Mouse (Mus musculus): ENCODE measurements around the gene Eno3. TPM values are rescaled to one million over a fixed set of nuclear protein-coding genes. Genes with fewer than 3 reads are reported as not detected.

Gene Eno3
- polyA plus RNA-seq, 1 experiment from 2014 or later: 126 TPM

DNA sequence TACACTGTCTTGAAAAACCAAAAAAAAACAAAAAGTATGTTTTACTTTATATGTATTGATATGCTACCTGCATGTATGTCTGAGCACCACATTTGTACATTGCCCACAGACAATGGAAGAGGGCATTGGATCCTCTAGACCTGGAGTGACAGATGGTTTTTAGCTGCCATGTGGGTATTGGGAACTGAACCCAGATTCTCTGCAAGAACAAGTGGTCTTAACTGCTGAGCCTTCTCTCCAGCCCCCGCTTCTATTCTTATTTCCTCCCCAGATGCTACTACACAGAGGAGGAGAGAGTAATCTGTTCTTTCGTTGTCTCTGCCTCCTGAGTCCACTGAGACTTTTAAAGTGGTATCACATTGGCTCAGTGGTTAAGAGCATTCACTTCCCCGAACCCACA is 36.5 kb downstream of the Eno3 start:
- Histone ChIP-seq H3K4me3 (replicated peaks; ENCODE audit: low read length) (no peak overlapping the region), H3K4me1 (ENCODE audit: control insufficient read depth, insufficient read depth, low read length) (peaks cover 6% of the 10 kb centered on the region; the same call in 1 of the 2 replicates), H3K36me3 (ENCODE audit: control insufficient read depth, insufficient read depth, low read length) (no peaks in the 10 kb centered on the region), H3K9ac (ENCODE audit: low read length) (no peak overlapping the region), H3K4me2 (ENCODE audit: low read depth, low read length) (no peak overlapping the region), H3K27ac (ENCODE audit: low read length) (no peak overlapping the region), H3K27me3 (ENCODE audit: control insufficient read depth, insufficient read depth, low read length) (no peaks in the 10 kb centered on the region), H3K9me3 (replicated peaks; ENCODE audit: control insufficient read depth, low read length) (no peaks in the 10 kb centered on the region)
- no peak for ATAC-seq (ENCODE audit: insufficient read depth, low FRiP score)
- 62% methylated on average over 3 of the region's 3 CpGs for WGBS

DNA sequence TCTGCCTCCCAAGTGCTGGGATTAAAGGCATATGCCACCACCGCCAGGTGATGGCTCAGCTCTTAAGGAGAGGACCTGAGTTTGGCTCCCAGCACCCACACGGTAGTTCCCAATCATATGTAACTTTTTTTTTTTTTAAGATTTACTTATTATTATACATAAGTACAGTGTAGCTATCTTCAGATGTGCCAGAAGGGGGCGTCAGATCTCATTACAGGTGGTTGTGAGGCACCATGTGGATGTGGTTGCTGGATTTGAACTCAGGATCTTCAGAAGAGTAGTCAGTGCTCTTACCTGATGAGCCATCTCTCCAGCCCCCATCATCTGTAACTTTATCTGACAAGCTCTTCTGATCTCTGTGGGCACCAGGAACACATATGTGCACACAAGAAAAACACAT is 40.4 kb downstream of the Eno3 start:
- 74% methylated on average over 3 of the region's 3 CpGs for WGBS
- Histone ChIP-seq H3K9me3 (replicated peaks; ENCODE audit: control insufficient read depth, low read length) (no peaks in the 10 kb centered on the region), H3K4me2 (ENCODE audit: low read depth, low read length) (no peak overlapping the region), H3K27me3 (ENCODE audit: control insufficient read depth, insufficient read depth, low read length) (no peaks in the 10 kb centered on the region), H3K36me3 (ENCODE audit: control insufficient read depth, insufficient read depth, low read length) (no peaks in the 10 kb centered on the region), H3K4me1 (ENCODE audit: control insufficient read depth, insufficient read depth, low read length) (peaks cover 17% of the 10 kb centered on the region), H3K4me3 (replicated peaks; ENCODE audit: low read length) (no peak overlapping the region), H3K27ac (ENCODE audit: low read length) (no peak overlapping the region), H3K9ac (ENCODE audit: low read length) (no peak overlapping the region)
- ATAC-seq (ENCODE audit: insufficient read depth, low FRiP score): no peak

DNA sequence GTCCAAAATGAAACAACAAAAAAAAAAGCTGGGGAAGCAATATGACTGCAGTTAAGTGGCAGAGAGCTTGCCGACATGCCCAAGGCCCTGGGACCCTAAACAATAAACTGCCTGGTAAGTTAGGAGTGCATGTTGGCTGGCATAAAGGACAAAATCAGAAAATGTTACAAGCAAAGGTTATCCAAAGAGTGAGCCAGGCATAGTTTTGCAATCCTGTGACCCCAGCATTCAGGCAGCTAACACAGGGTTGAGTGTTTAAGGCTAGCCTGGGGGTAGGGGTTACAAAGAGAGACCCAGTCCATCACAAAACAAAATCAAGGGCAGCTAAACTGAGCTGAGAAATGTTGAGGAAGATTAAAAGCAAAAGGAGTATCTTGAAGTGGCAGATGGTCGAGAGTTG is 42.0 kb downstream of the Eno3 start:
- H3K4me1 ChIP-seq (ENCODE audit: control insufficient read depth, insufficient read depth, low read length): peaks cover 22% of the 10 kb centered on the region
- no peak overlapping the region for H3K27ac ChIP-seq (ENCODE audit: low read length)
- ATAC-seq (ENCODE audit: insufficient read depth, low FRiP score): no peak
- no peaks in the 10 kb centered on the region for H3K9me3 ChIP-seq (replicated peaks; ENCODE audit: control insufficient read depth, low read length)
- no peaks in the 10 kb centered on the region for H3K36me3 ChIP-seq (ENCODE audit: control insufficient read depth, insufficient read depth, low read length)
- no peak overlapping the region for H3K4me3 ChIP-seq (replicated peaks; ENCODE audit: low read length)
- no peak overlapping the region for H3K4me2 ChIP-seq (ENCODE audit: low read depth, low read length)
- H3K27me3 ChIP-seq (ENCODE audit: control insufficient read depth, insufficient read depth, low read length): no peaks in the 10 kb centered on the region
- no peak overlapping the region for H3K9ac ChIP-seq (ENCODE audit: low read length)
- WGBS: 86% methylated on average over 2 of the region's 2 CpGs

DNA sequence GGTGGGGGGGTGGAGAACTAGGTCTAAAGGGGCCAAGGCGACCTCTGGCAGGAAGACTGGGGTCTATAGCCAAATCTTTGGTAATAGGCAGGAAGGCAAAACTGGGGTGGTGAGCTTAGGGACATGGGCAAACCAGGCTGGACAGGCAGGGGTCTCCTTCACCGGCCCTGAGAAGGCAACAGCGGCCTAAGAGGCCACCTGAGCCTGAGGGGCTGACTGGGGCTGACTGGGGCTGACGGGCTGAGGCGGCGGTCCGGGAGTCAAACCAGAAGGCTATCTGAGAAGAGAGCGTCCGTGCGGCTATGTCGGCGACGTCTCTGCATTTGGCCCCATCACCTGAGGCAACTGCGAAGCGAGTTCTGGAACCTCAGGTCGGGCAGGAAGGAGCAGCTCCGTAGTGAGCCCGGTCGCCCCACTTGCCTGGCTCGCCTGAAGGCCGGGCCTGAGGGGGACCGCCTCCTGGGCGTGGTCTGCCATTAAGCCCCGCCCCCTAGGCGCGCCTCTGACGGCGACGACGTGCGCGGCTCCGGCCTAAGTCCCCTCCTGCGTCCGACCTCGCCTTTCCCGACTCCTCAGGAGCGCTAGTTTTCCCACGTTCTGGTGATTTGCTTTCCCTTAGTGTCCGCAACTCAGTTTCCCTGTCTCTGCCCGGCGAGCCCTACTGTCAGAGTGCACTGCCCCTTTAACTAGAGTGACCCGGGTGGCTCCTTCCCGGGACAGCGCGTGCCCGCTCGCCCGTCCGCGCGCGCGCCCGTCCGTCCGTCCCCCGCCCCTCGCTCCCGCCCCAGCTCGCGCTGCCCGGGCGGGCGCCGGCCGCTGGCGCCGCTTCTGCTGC is 42.9 kb downstream of the Eno3 start, which contains the start of the genes Inca1 and Kif1c:
TSS of gene Inca1 (minus strand) at position 434 of the 835 bp plus-strand sequence.
TSS of gene Kif1c (plus strand) at position 827 of the 835 bp plus-strand sequence.
- H3K4me2 ChIP-seq (ENCODE audit: low read depth, low read length): peak within 1 kb of the TSS; percentile 66
- H3K4me1 ChIP-seq (ENCODE audit: control insufficient read depth, insufficient read depth, low read length): peaks cover 22% of the 10 kb centered on the region
- no peaks in the 10 kb centered on the region for H3K9me3 ChIP-seq (replicated peaks; ENCODE audit: control insufficient read depth, low read length)
- 1% methylated on average over 65 of the region's 69 CpGs for WGBS
- H3K36me3 ChIP-seq (ENCODE audit: control insufficient read depth, insufficient read depth, low read length): no peaks in the 10 kb centered on the region
- peak within 1 kb of the TSS; percentile 95 for H3K9ac ChIP-seq (ENCODE audit: low read length)
- ATAC-seq (ENCODE audit: insufficient read depth, low FRiP score): peak; percentile 96
- H3K4me3 ChIP-seq (replicated peaks; ENCODE audit: low read length): peak within 1 kb of the TSS; percentile 95
- H3K27me3 ChIP-seq (ENCODE audit: control insufficient read depth, insufficient read depth, low read length): no peaks in the 10 kb centered on the region
- peak within 1 kb of the TSS; percentile 98 for H3K27ac ChIP-seq (ENCODE audit: low read length)

DNA sequence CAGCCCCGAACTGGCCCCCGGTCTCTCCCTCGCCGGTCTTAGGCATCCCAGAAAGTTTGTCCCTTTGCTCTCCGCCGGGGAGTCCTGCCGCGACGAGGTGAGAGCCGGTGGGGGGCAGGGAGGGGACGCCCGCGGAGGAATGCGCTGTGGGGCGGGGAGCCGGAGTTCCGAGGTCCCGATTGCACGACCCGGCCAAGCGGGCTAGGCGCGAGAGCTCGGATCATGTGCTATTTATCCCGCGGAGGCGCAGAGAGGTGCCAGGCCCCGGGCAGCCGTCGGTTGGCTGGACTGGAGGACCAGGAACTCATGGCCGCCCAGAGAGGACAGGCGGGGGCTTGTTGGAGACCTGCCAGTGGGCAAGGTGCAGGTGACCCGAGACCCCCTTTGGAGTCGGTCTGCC is 43.6 kb downstream of the Eno3 start:
- Histone ChIP-seq H3K36me3 (ENCODE audit: control insufficient read depth, insufficient read depth, low read length) (no peaks in the 10 kb centered on the region), H3K9ac (ENCODE audit: low read length) (peak overlapping the region; percentile 95), H3K27me3 (ENCODE audit: control insufficient read depth, insufficient read depth, low read length) (no peaks in the 10 kb centered on the region), H3K4me3 (replicated peaks; ENCODE audit: low read length) (peak overlapping the region; percentile 95), H3K4me2 (ENCODE audit: low read depth, low read length) (peak overlapping the region; percentile 66), H3K4me1 (ENCODE audit: control insufficient read depth, insufficient read depth, low read length) (peaks cover 22% of the 10 kb centered on the region), H3K9me3 (replicated peaks; ENCODE audit: control insufficient read depth, low read length) (no peaks in the 10 kb centered on the region), H3K27ac (ENCODE audit: low read length) (peak overlapping the region; percentile 98)
- under 1% methylated on average over 34 of the region's 34 CpGs for WGBS
- peak; percentile 52 for ATAC-seq (ENCODE audit: insufficient read depth, low FRiP score)

DNA sequence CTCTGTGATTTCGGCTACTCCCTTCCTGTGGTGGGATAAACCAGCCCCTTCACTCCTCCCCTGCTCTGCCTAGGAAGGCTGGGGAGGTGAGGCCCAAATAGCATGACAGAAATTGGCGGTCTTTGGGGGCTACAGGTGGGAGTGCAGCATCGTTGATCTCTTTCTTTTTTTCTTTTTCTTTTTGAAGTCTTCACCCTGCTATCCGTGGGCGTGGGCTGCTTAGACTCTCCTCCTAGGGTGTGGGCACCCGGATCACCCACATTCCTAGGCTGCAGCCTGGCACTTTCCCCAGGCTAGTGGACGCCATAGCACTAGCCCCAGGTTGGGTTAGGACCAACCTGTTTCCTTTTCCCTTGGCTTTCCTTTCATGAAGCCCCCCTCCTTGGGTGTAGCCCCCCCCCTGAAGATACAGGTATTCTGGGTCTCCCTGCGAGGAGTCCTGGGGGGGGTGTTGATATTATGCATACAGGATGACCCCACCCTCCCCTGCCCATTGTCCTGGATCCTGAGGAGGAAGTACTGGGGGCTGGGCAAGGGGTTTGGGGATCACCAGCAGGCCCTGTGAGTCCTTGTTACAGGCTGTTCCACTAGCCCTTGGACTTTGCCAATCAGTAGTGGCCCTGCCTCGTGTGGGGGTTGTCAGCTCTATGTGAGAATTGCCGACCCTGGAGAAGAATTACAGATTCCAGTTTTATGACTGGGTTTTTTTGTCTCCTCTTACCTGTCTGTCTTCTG is 44.4 kb downstream of the Eno3 start:
- peak overlapping the region; percentile 66 for H3K4me2 ChIP-seq (ENCODE audit: low read depth, low read length)
- no peak for ATAC-seq (ENCODE audit: insufficient read depth, low FRiP score)
- H3K9ac ChIP-seq (ENCODE audit: low read length): peak overlapping the region; percentile 95
- no peaks in the 10 kb centered on the region for H3K9me3 ChIP-seq (replicated peaks; ENCODE audit: control insufficient read depth, low read length)
- H3K4me1 ChIP-seq (ENCODE audit: control insufficient read depth, insufficient read depth, low read length): peaks cover 22% of the 10 kb centered on the region
- 0 out of 2 replicates have a peak, but pooled peaks cover 4% of the 10 kb centered on the region for H3K36me3 ChIP-seq (ENCODE audit: control insufficient read depth, insufficient read depth, low read length)
- H3K27me3 ChIP-seq (ENCODE audit: control insufficient read depth, insufficient read depth, low read length): no peaks in the 10 kb centered on the region
- peak overlapping the region; percentile 98; the same call in 1 of the 2 replicates for H3K27ac ChIP-seq (ENCODE audit: low read length)
- WGBS: 8% methylated on average over 10 of the region's 10 CpGs
- H3K4me3 ChIP-seq (replicated peaks; ENCODE audit: low read length): peak overlapping the region; percentile 95

DNA sequence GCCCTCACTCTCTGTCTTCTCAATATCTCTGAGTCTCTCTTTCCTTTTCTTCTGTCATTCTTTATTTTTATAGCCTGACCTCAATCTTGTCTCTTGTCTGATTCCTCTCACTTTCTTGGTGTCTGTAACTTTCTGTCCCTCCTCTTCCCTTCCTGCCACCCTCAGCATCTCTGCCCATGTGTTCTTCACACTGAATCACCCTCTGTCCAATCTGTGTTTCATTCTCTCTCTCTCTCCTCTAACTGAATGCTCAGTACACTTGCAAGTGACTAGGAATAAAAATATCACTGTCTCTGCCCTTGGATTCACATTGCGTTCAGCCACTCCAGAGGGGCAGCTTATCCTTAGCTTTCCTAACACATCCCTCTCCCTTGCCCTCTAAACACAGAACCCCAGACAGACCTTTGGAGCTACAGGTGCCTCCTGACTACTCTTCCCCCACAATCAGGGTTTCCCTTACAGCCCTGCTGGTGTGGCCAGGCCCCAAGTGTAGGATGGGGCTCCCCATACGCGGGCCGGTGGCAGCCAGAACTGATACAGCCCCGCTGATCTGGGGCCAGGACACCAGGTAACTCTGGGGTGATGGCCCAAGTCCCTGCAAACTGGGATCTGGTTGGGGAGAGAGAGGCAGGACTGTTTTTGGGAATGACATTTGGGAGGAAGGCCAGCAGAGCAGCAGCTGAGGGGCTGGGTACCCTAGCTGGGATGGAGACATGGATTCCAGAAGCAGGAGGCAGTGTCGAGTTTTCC is 45.2 kb downstream of the Eno3 start:
- Histone ChIP-seq H3K4me2 (ENCODE audit: low read depth, low read length) (peak overlapping the region; percentile 66), H3K4me1 (ENCODE audit: control insufficient read depth, insufficient read depth, low read length) (peaks cover 22% of the 10 kb centered on the region), H3K36me3 (ENCODE audit: control insufficient read depth, insufficient read depth, low read length) (peaks cover 8% of the 10 kb centered on the region; the same call in 1 of the 2 replicates), H3K9me3 (replicated peaks; ENCODE audit: control insufficient read depth, low read length) (no peaks in the 10 kb centered on the region), H3K9ac (ENCODE audit: low read length) (peak overlapping the region; percentile 61), H3K27ac (ENCODE audit: low read length) (0 out of 2 replicates have a peak overlapping the region, but pooled peaks have one; percentile 98), H3K27me3 (ENCODE audit: control insufficient read depth, insufficient read depth, low read length) (no peaks in the 10 kb centered on the region), H3K4me3 (replicated peaks; ENCODE audit: low read length) (peak overlapping the region; percentile 95)
- ATAC-seq (ENCODE audit: insufficient read depth, low FRiP score): no peak
- WGBS: 78% methylated on average over 6 of the region's 6 CpGs

DNA sequence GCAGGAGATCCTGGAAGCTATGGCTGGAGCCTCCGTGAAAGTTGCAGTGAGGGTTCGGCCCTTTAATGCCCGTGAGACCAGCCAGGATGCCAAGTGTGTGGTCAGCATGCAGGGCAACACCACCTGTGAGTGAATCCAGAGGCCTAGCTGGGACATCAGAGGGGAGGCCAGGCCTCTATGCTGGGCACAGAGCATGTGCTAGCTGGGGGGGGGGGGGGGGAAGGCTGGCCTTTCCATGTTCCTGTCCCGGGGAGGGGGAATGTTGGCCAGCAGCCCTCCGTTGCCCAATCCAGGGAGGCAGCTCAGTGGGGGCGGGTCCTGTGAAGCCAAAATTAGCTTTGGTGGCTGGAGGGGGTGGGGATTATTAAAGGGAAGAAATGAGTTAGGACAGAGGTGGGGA is 45.8 kb downstream of the Eno3 start:
- Histone ChIP-seq H3K4me2 (ENCODE audit: low read depth, low read length) (no peak overlapping the region), H3K4me1 (ENCODE audit: control insufficient read depth, insufficient read depth, low read length) (peaks cover 22% of the 10 kb centered on the region), H3K9ac (ENCODE audit: low read length) (peak overlapping the region; percentile 61; the same call in 1 of the 2 replicates), H3K27ac (ENCODE audit: low read length) (no peak overlapping the region), H3K9me3 (replicated peaks; ENCODE audit: control insufficient read depth, low read length) (no peaks in the 10 kb centered on the region), H3K36me3 (ENCODE audit: control insufficient read depth, insufficient read depth, low read length) (peaks cover 9% of the 10 kb centered on the region; the same call in 1 of the 2 replicates), H3K27me3 (ENCODE audit: control insufficient read depth, insufficient read depth, low read length) (no peaks in the 10 kb centered on the region), H3K4me3 (replicated peaks; ENCODE audit: low read length) (no peak overlapping the region)
- ATAC-seq (ENCODE audit: insufficient read depth, low FRiP score): no peak
- WGBS: 69% methylated on average over 6 of the region's 6 CpGs

All from stomach, embryonic 16.5 days (tissue).